Mouse (Mus musculus) lung, embryonic 14.5 days (tissue): ENCODE data around the gene Carns1. TPM values are rescaled to one million over a fixed set of nuclear protein-coding genes. Genes with fewer than 3 reads are reported as not detected.

Experiments
- ATAC-seq: fragments of 200-750 bp; cut with Nextera tagmentation; 2 replicates; pipeline ENCODE4 v1.8.0; 2017; ENCODE audit warnings: mild to moderate bottlenecking, moderate TSS enrichment, moderate library complexity; ENCODE audit not compliant: insufficient read depth
- DNase-seq: peaks from one replicate; pipeline ENCODE4 v3.0.0-alpha.2; 2015
- H3K27ac ChIP-seq: fragments of 300-500 bp; sonication (generic); 2 replicates; pipeline ENCODE4 v1.5.1; 2014; ENCODE audit warnings: low read depth, mild to moderate bottlenecking, moderate library complexity
- H3K27me3 ChIP-seq: fragments of 300-500 bp; sonication (generic); 2 replicates; pipeline ENCODE4 v1.6.1; 2014; ENCODE audit warnings: low read length, control low read depth; ENCODE audit not compliant: insufficient read depth
- H3K36me3 ChIP-seq: fragments of 300-500 bp; sonication (generic); 2 replicates; pipeline ENCODE4 v1.6.1; 2014; ENCODE audit warnings: control low read depth; ENCODE audit not compliant: insufficient read depth
- H3K4me1 ChIP-seq: fragments of 300-500 bp; sonication (generic); 2 replicates; pipeline ENCODE4 v1.6.1; 2014; ENCODE audit warnings: antibody characterized with exemption, control low read depth; ENCODE audit not compliant: insufficient read depth
- H3K4me2 ChIP-seq: fragments of 300-500 bp; sonication (generic); 2 replicates; pipeline ENCODE4 v1.6.1; 2014; ENCODE audit warnings: mild to moderate bottlenecking
- H3K4me3 ChIP-seq: fragments of 300-500 bp; sonication (generic); 2 replicates; pipeline ENCODE4 v1.5.1; 2014; ENCODE audit warnings: low read depth, low read length
- H3K9ac ChIP-seq: fragments of 300-500 bp; sonication (generic); 2 replicates; pipeline ENCODE4 v1.6.1; 2014
- H3K9me3 ChIP-seq: fragments of 300-500 bp; sonication (generic); 2 replicates; pipeline ENCODE4 v1.6.1; 2016; ENCODE audit warnings: low read depth, low read length, control low read depth
- CTCF ChIP-seq: IDR thresholded peaks from 2 replicates; pipeline ENCODE4 v1.5.1; 2016; ENCODE audit warnings: antibody characterized with exemption, low read depth
- WGBS: fragments of 180-500 bp; shearing (Covaris S2); extraction: QIAGEN DNeasy Blood & Tissue Kit; methylation state at CpG from one replicate; pipeline ENCODE4 v1.1.7; 2014; 5-methylcytosine and 5-hydroxymethylcytosine counted together
- polyA plus RNA-seq: library from polyadenylated mRNA; unstranded; fragments of >200 nt; fragmentation: Nextera tagmentation; extraction: Ambion mirVana; gene quantifications from 2 replicates; pipeline ENCODE4 v1.2.1, GENCODE M21; 2014

The Carns1 gene
- 1.7 and 2.5 TPM in 2 replicates for polyA plus RNA-seq

DNA sequence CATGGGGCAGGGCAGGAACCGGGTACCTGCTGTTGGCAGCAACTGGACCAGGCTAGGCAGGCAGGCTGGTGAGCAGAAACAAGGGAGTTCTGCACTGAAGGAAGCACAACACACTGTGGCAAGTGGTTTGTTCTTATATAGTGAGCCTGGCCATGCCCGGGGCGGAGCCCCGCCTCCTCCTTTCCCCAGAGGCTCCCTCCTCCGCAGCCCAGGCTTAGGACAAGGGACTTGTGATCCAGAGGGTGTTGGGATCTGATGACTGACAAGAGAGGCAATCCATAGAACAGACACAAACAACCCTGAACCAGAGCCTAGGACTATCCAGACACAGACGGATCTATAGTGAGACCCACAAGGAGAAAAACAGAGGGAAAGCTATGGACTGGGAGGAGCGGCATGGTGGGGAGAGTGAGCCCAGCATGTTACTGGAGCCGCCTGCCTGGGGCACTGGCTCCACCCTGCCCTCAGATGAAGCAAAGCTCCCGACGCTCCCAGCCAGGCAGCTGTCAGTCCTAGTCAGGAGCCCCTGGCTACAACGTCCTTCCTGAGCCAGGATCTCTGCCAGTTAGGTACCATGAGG lies at the start of gene Carns1:
Gene Carns1, minus strand, starts transcription at position 112 of the 580 bp plus-strand sequence.
- Histone ChIP-seq H3K36me3 (no peaks in the 10 kb centered on the region), H3K4me3 (no peak within 1 kb of the TSS), H3K4me2 (peak within 1 kb of the TSS; percentile 51), H3K27ac (no peak within 1 kb of the TSS), H3K9ac (peak within 1 kb of the TSS; percentile 32; the same call in 1 of the 2 replicates), H3K27me3 (no peaks in the 10 kb centered on the region), H3K9me3 (no peaks in the 10 kb centered on the region), H3K4me1 (peaks cover 3% of the 10 kb centered on the region; the same call in 1 of the 2 replicates)
- 3% methylated on average over 11 of the region's 11 CpGs for WGBS
- ATAC-seq (peak; percentile 64), DNase-seq (peak; percentile 52)
- no peak for TF ChIP-seq CTCF

DNA sequence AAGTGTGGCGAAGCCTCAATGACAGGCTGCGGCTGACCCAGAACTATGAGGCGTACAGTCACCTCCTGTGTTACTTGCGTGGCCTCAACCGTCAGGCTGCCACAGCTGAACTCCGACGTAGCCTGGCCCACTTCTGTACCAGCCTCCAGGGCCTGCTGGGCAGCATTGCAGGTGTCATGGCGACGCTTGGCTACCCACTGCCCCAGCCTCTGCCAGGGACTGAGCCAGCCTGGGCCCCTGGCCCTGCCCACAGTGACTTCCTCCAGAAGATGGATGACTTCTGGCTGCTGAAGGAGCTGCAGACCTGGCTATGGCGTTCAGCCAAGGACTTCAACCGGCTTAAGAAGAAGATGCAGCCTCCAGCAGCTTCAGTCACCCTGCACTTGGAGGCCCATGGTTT lies 46.9 kb upstream of the Carns1 start:
- Histone ChIP-seq H3K4me2 (0 out of 2 replicates have a peak overlapping the region, but pooled peaks have one; percentile 2), H3K9me3 (no peaks in the 10 kb centered on the region), H3K9ac (no peak overlapping the region; the same call in 1 of the 2 replicates), H3K27me3 (no peaks in the 10 kb centered on the region), H3K36me3 (no peaks in the 10 kb centered on the region), H3K27ac (no peak overlapping the region; the same call in 1 of the 2 replicates), H3K4me1 (peaks cover 32% of the 10 kb centered on the region), H3K4me3 (no peak overlapping the region)
- no peak for TF ChIP-seq CTCF
- ATAC-seq (no peak), DNase-seq (peak; percentile 64)
- WGBS: 59% methylated on average over 11 of the region's 11 CpGs

DNA sequence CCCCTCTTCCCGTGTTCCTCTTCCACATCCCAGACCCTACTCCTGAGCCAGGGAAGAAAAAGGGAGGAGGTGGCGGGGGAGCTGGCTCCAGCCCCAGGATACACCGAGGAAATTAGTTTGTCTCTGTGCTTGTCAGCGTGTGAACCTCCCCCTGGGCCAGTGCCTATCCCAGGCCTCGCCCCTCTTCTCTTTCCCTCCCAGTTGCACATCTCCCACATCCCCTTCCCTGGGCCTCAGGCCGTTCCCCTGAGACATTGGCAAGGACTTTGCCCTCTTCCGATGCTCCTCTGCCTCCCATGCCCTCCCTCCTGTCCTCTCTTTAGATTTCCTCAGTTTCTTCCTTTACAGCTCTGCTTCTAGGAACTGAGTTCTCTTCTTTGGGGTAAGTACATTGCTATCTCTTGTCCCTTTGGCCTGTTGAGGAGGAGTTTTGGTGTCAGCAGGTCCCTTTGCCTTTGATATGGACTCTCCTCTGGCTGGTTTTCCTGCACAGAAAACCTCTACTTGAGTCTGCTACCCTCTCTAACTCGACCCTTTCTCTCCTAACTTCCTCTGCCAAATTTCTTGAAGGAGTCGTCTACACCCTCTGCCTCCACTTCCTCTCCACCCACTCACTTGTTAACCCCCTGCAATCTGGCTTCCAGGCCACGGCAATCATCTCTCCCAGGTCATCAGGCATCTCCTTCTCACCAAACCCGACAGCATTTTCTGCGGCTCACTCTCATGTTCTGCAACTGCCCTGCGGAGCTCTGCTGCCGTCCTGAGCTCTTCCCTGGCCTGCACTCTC lies 45.9 kb upstream of the Carns1 start:
- H3K27me3 ChIP-seq: no peaks in the 10 kb centered on the region
- peaks cover 40% of the 10 kb centered on the region for H3K4me1 ChIP-seq
- ATAC-seq: peak; percentile 63
- no peaks in the 10 kb centered on the region for H3K9me3 ChIP-seq
- H3K9ac ChIP-seq: peak overlapping the region; percentile 0; the same call in 1 of the 2 replicates
- no peak for TF ChIP-seq CTCF
- H3K27ac ChIP-seq: peak overlapping the region; percentile 44; the same call in 1 of the 2 replicates
- WGBS: 24% methylated on average over 14 of the region's 14 CpGs
- H3K4me3 ChIP-seq: no peak overlapping the region
- peak; percentile 64 for DNase-seq
- no peaks in the 10 kb centered on the region for H3K36me3 ChIP-seq
- H3K4me2 ChIP-seq: peak overlapping the region; percentile 33

DNA sequence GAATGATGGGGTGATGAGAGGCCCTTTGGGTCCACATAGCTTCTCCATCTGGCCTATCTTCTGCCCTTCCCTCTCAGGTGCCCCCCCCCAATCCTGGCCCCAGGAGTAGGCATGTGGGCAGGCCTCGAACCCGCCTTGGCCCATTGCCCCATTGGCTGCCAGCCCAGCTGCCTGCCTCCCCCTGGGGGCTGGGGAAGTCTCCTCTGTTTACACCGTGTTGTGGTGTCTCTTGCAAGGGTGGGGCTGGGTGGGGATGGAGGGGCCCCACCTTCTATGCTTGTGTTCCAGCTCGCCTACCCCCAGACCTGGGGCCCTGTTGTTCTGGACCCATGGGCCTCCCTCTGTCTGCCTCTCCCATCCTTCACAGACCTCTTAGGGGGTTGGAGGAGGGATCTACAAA lies 45.1 kb upstream of the Carns1 start:
- H3K36me3 ChIP-seq: no peaks in the 10 kb centered on the region
- WGBS: 34% methylated on average over 4 of the region's 4 CpGs
- peak; percentile 15 for DNase-seq
- peak overlapping the region; percentile 44; the same call in 1 of the 2 replicates for H3K27ac ChIP-seq
- no peaks in the 10 kb centered on the region for H3K27me3 ChIP-seq
- no peak for TF ChIP-seq CTCF
- no peak for ATAC-seq
- H3K4me2 ChIP-seq: peak overlapping the region; percentile 33
- 0 out of 2 replicates have a peak overlapping the region, but pooled peaks have one; percentile 31 for H3K9ac ChIP-seq
- H3K4me3 ChIP-seq: no peak overlapping the region
- no peaks in the 10 kb centered on the region for H3K9me3 ChIP-seq
- peaks cover 47% of the 10 kb centered on the region for H3K4me1 ChIP-seq

DNA sequence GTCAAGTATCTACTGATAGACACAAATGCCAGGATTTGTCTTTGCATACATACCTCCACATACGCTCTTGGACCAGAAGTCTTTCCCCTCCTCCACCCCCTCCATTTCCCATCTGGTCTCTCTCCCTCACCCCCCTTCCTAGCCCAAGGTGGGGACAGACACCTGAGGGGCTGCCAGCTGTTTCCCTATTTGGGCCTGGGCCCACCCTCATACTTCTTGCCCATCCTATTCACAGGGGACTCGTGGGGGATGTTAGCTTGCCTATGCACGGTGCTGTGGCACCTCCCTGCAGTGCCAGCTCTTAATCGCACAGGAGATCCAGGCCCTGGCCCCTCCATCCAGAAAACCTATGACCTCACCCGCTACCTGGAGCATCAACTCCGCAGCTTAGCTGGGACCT lies 44.7 kb upstream of the Carns1 start:
- Histone ChIP-seq H3K27me3 (no peaks in the 10 kb centered on the region), H3K4me1 (peaks cover 48% of the 10 kb centered on the region), H3K27ac (no peak overlapping the region), H3K9ac (no peak overlapping the region), H3K36me3 (no peaks in the 10 kb centered on the region), H3K4me3 (no peak overlapping the region), H3K9me3 (no peaks in the 10 kb centered on the region), H3K4me2 (no peak overlapping the region)
- DNase-seq: no peak
- no peak for ATAC-seq
- WGBS: 80% methylated on average over 6 of the region's 6 CpGs
- no peak for TF ChIP-seq CTCF

DNA sequence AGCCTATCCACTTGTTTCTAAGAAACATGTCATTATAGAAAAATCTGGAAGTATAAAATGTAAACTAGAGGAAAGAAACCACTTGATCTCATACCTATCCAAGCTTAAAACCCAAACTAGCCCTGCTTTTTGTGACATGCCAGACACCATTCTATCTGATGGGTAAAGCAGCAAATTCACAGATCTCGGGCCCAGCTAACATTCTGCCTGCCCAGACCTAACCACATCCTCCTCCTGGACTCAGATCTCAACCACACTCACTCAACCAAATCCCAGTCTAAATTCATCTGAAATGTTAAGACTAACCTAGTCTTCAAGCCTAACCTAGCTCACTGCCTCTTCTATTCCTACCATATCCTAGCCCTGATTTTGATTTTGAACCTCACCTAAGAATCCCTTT lies 43.5 kb upstream of the Carns1 start:
- Histone ChIP-seq H3K4me2 (no peak overlapping the region), H3K27ac (no peak overlapping the region), H3K9ac (no peak overlapping the region), H3K4me3 (no peak overlapping the region), H3K27me3 (0 out of 2 replicates have a peak, but pooled peaks cover 3% of the 10 kb centered on the region), H3K9me3 (no peaks in the 10 kb centered on the region), H3K4me1 (peaks cover 48% of the 10 kb centered on the region), H3K36me3 (no peaks in the 10 kb centered on the region)
- TF ChIP-seq CTCF: no peak
- WGBS: 70% methylated on average over 1 of the region's 1 CpGs
- DNase-seq (no peak), ATAC-seq (no peak)

DNA sequence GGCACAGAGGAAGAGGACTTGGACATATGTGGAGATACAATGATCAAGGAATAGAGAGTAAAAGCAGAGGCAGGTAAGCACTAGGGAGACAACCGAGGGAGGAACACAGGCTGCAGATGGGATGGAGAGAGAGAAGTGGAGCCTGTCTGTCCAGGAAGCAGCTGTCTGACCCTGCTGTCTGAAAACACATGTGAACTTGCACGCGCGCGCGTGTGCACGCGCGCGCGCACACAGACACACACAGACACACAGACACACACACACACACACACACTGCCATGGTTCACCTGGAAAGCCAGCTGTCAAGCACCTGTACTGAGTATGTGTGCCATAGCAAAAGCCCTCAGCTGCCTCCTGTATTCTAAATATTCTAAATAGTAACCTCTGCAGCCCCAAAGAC lies 43.0 kb upstream of the Carns1 start:
- H3K4me3 ChIP-seq: no peak overlapping the region
- 0 out of 2 replicates have a peak, but pooled peaks cover 3% of the 10 kb centered on the region for H3K27me3 ChIP-seq
- no peaks in the 10 kb centered on the region for H3K9me3 ChIP-seq
- TF ChIP-seq CTCF: no peak
- H3K4me2 ChIP-seq: no peak overlapping the region
- no peaks in the 10 kb centered on the region for H3K36me3 ChIP-seq
- ATAC-seq: no peak
- H3K9ac ChIP-seq: no peak overlapping the region
- H3K4me1 ChIP-seq: peaks cover 48% of the 10 kb centered on the region
- no peak overlapping the region for H3K27ac ChIP-seq
- 78% methylated on average over 11 of the region's 11 CpGs for WGBS
- DNase-seq: no peak
